Mouse (Mus musculus): ENCODE measurements around the gene Aplp2.

The Aplp2 gene

GRCm38 (mm10) chr9:31127876-31128465 lies 83.6 kb downstream of the Aplp2 start:
- DNase-seq (ENCODE audit: low spot score): no peak

GRCm38 (mm10) chr9:31126079-31126478 lies 85.5 kb downstream of the Aplp2 start:
- no peak for DNase-seq (ENCODE audit: low spot score)

GRCm38 (mm10) chr9:31122464-31123030 lies 89.1 kb downstream of the Aplp2 start:
- DNase-seq (ENCODE audit: low spot score): no peak

- no peak for DNase-seq (ENCODE audit: low spot score)
Observed at GRCm38 (mm10) chr9:31120533-31120915, 91.1 kb downstream of the Aplp2 start.

- DNase-seq (ENCODE audit: low spot score): no peak
Observed at GRCm38 (mm10) chr9:31119882-31120532, 91.6 kb downstream of the Aplp2 start.

GRCm38 (mm10) chr9:31119405-31119804 lies 92.2 kb downstream of the Aplp2 start:
- DNase-seq (ENCODE audit: low spot score): no peak

- no peak for DNase-seq (ENCODE audit: low spot score)
Observed at GRCm38 (mm10) chr9:31118520-31119298, 92.9 kb downstream of the Aplp2 start.

GRCm38 (mm10) chr9:31117488-31117887 lies 94.1 kb downstream of the Aplp2 start:
- no peak for DNase-seq (ENCODE audit: low spot score)

GRCm38 (mm10) chr9:31117088-31117487 lies 94.5 kb downstream of the Aplp2 start:
- no peak for DNase-seq (ENCODE audit: low spot score)

- no peak for DNase-seq (ENCODE audit: low spot score)
Observed at GRCm38 (mm10) chr9:31115586-31115985, 96.0 kb downstream of the Aplp2 start.

GRCm38 (mm10) chr9:31108464-31108863 lies 103.2 kb downstream of the Aplp2 start:
- no peak for DNase-seq (ENCODE audit: low spot score)
